Mouse (Mus musculus): ENCODE measurements around the gene Lmntd2. TPM values are rescaled to one million over a fixed set of nuclear protein-coding genes. Genes with fewer than 3 reads are reported as not detected.

Lmntd2 gene
- polyA plus RNA-seq, 1 experiment from 2014 or later = 3.9 TPM

- no peak for ATAC-seq (ENCODE audit: insufficient number of reproducible peaks, insufficient read depth, low FRiP score, low TSS enrichment)
- no peak overlapping the region for H3K27ac ChIP-seq
- H3K9me3 ChIP-seq = no peaks in the 10 kb centered on the region
- whole genome bisulfite sequencing = 80% methylated on average over 2 of the region's 2 CpGs
- H3K27me3 ChIP-seq = no peaks in the 10 kb centered on the region
- peak overlapping the region; percentile 95 for H3K4me2 ChIP-seq (replicated peaks)
- no peak overlapping the region; the same call in 1 of the 2 replicates for H3K4me3 ChIP-seq
- H3K4me1 ChIP-seq = peaks cover 21% of the 10 kb centered on the region
- H3K36me3 ChIP-seq = peaks cover 15% of the 10 kb centered on the region
- no peak overlapping the region for H3K9ac ChIP-seq
These were observed 18.1 kb downstream of the Lmntd2 start for GRCm38 (mm10) chr7:141195754-141196153.

DNA sequence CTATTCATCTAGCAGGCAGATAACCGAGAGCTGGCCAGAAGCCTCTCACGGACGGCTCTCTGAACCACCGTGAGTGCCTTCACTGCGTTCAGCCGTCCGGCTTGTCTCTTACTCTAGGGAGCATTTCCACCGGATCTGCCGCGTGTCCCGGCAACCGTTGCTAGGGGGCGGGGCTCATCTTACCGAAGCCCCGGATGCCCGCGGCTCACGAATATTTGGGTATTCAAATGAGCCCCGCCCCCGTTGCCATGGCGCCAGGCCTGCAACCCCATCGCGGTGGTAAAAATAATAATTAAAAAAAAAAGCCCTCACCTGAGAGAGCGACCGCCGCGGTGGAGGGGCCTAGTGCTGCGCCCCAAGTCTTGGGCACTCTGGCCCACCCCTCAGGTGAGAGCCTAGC is 19.1 kb downstream of the Lmntd2 start:
- Histone ChIP-seq H3K27me3 (no peaks in the 10 kb centered on the region), H3K4me2 (replicated peaks) (peak overlapping the region; percentile 95), H3K4me1 (peaks cover 21% of the 10 kb centered on the region), H3K36me3 (peaks cover 24% of the 10 kb centered on the region), H3K9ac (peak overlapping the region; percentile 55), H3K4me3 (peak overlapping the region; percentile 89), H3K27ac (peak overlapping the region; percentile 72), H3K9me3 (no peaks in the 10 kb centered on the region)
- ATAC-seq (ENCODE audit: insufficient number of reproducible peaks, insufficient read depth, low FRiP score, low TSS enrichment) = no peak
- under 1% methylated on average over 28 of the region's 28 CpGs for WGBS

GRCm38 (mm10) chr7:141194409-141194808 is 19.5 kb downstream of the Lmntd2 start:
- Histone ChIP-seq H3K9me3 (no peaks in the 10 kb centered on the region), H3K9ac (peak overlapping the region; percentile 55), H3K27ac (peak overlapping the region; percentile 72), H3K4me3 (peak overlapping the region; percentile 89), H3K4me2 (replicated peaks) (peak overlapping the region; percentile 95), H3K4me1 (peaks cover 21% of the 10 kb centered on the region), H3K27me3 (no peaks in the 10 kb centered on the region), H3K36me3 (peaks cover 28% of the 10 kb centered on the region)
- WGBS = under 1% methylated on average over 23 of the region's 23 CpGs
- no peak; the same call in 1 of the 2 replicates for ATAC-seq (ENCODE audit: insufficient number of reproducible peaks, insufficient read depth, low FRiP score, low TSS enrichment)

DNA sequence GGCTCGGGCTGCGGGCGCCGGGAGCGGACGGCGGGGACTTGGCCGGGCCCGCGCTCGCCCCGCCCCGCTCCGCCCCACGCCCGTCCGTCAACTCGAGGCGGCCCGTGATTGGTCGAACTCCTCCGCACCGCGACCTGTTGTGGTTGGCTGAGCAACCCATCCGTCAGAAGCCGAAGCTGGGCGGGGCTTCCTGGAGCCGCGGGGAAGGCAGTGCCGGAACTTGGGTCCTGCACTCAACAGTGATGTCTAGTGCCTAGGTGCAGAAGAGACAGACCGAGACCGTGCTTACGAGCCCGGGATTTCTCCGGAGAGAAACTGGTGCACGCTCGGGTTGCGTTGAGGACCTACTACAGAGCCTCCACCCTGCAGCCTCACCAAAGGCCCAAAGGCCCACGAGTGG is 19.9 kb downstream of the Lmntd2 start, which contains the start of the genes Hras and Lrrc56:
Gene Hras (minus strand): TSS at position 58 of the 400 bp plus-strand sequence.
Gene Lrrc56 (plus strand): TSS at position 210 of the 400 bp plus-strand sequence.
- no peaks in the 10 kb centered on the region for H3K27me3 ChIP-seq
- peak within 1 kb of the TSS; percentile 92 for H3K9ac ChIP-seq
- peaks cover 33% of the 10 kb centered on the region for H3K36me3 ChIP-seq
- H3K4me3 ChIP-seq = peak within 1 kb of the TSS; percentile 89
- H3K27ac ChIP-seq = peak within 1 kb of the TSS; percentile 86
- H3K4me1 ChIP-seq = peaks cover 21% of the 10 kb centered on the region
- H3K4me2 ChIP-seq (replicated peaks) = peak within 1 kb of the TSS; percentile 95
- WGBS = 0% methylated on average over 27 of the region's 39 CpGs
- no peaks in the 10 kb centered on the region for H3K9me3 ChIP-seq
- ATAC-seq (ENCODE audit: insufficient number of reproducible peaks, insufficient read depth, low FRiP score, low TSS enrichment) = peak; percentile 90

DNA sequence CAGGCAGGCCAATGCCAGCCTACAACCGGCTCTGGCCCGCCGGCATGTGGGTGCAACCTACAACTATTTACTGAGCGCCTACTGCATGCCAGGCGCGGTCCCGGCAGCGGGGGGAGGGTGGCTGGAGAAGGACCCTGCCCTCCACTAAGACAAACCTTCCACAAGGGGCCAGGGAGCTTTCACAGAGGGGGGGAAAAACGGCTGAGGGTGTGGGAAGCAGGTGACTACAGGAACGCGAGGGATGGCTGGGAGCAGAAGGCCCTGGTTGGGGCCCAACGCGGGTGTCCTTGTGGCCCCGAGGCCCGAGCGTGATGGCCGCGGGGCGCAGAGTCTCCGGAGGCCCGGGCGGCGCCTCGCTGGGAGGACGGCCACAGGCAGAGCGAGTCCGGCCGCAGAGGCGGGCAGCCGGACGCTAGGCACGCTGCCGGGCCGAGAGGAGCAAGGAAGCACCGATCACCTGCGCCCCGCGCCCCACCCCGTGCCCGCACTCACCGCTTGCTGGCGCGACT is 20.5 kb downstream of the Lmntd2 start:
- Histone ChIP-seq H3K4me1 (peaks cover 21% of the 10 kb centered on the region), H3K27ac (peak overlapping the region; percentile 86), H3K36me3 (peaks cover 33% of the 10 kb centered on the region), H3K9me3 (no peaks in the 10 kb centered on the region), H3K27me3 (no peaks in the 10 kb centered on the region), H3K4me3 (peak overlapping the region; percentile 89), H3K4me2 (replicated peaks) (peak overlapping the region; percentile 95), H3K9ac (peak overlapping the region; percentile 92)
- ATAC-seq (ENCODE audit: insufficient number of reproducible peaks, insufficient read depth, low FRiP score, low TSS enrichment) = no peak; the same call in 1 of the 2 replicates
- WGBS = under 1% methylated on average over 35 of the region's 43 CpGs

GRCm38 (mm10) chr7:141192776-141193347 is 21.0 kb downstream of the Lmntd2 start:
- no peak for ATAC-seq (ENCODE audit: insufficient number of reproducible peaks, insufficient read depth, low FRiP score, low TSS enrichment)
- Histone ChIP-seq H3K4me3 (peak overlapping the region; percentile 89), H3K4me2 (replicated peaks) (peak overlapping the region; percentile 95), H3K9ac (peak overlapping the region; percentile 92), H3K9me3 (no peaks in the 10 kb centered on the region), H3K36me3 (peaks cover 33% of the 10 kb centered on the region), H3K27me3 (no peaks in the 10 kb centered on the region), H3K4me1 (peaks cover 21% of the 10 kb centered on the region), H3K27ac (peak overlapping the region; percentile 86)
- 27% methylated on average over 12 of the region's 12 CpGs for WGBS

- no peaks in the 10 kb centered on the region for H3K9me3 ChIP-seq
- peaks cover 21% of the 10 kb centered on the region for H3K4me1 ChIP-seq
- WGBS = 89% methylated on average over 24 of the region's 24 CpGs
- H3K36me3 ChIP-seq = peaks cover 33% of the 10 kb centered on the region
- peak overlapping the region; percentile 95; the same call in 1 of the 2 replicates for H3K4me2 ChIP-seq (replicated peaks)
- no peaks in the 10 kb centered on the region for H3K27me3 ChIP-seq
- no peak overlapping the region for H3K27ac ChIP-seq
- peak overlapping the region; percentile 89; the same call in 1 of the 2 replicates for H3K4me3 ChIP-seq
- no peak overlapping the region for H3K9ac ChIP-seq
- ATAC-seq (ENCODE audit: insufficient number of reproducible peaks, insufficient read depth, low FRiP score, low TSS enrichment) = no peak
These were observed 21.8 kb downstream of the Lmntd2 start for GRCm38 (mm10) chr7:141191796-141192685.

DNA sequence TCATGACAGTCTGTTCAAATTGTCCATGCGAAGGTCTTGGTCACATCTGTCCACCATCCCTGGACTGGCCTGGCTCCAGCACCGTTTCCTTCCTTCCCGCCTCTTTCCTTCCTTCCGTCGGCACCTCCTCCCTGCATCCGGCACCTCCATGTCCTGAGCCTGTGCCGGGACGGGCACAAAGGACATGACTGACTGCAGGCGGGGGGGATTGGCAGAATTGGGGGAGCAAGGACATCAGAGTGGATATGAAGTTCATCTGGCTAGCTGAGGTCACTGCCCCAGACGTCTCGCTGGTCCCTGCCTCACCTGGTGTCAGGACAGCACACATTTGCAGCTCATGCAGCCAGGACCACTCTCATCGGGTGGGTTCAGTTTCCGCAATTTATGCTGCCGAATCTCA is 22.8 kb downstream of the Lmntd2 start:
- H3K27ac ChIP-seq = no peak overlapping the region
- no peak overlapping the region for H3K9ac ChIP-seq
- H3K9me3 ChIP-seq = no peaks in the 10 kb centered on the region
- ATAC-seq (ENCODE audit: insufficient number of reproducible peaks, insufficient read depth, low FRiP score, low TSS enrichment) = no peak
- H3K27me3 ChIP-seq = no peaks in the 10 kb centered on the region
- WGBS = 89% methylated on average over 14 of the region's 14 CpGs
- H3K4me2 ChIP-seq (replicated peaks) = no peak overlapping the region
- H3K4me3 ChIP-seq = no peak overlapping the region
- H3K36me3 ChIP-seq = peaks cover 33% of the 10 kb centered on the region
- H3K4me1 ChIP-seq = peaks cover 21% of the 10 kb centered on the region

DNA sequence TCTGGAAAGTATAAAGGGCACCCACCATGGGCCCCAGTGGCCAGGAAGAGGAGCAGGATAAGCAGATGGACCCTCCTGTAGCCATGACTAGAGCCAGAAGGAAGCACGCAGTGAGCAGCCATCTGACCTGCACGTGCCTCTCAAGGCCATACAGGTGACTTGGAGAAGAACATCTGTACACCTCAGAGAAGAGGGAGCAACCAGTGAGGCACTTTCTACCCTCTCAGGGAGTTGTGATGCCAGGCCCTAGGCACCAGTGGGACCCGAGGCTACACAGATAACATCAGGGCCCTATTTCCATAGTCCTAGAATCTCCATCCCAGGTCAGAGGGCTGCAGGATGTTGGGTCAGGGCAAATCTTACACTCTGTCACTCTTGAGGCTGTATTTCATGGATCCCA is 23.7 kb downstream of the Lmntd2 start:
- no peak for ATAC-seq (ENCODE audit: insufficient number of reproducible peaks, insufficient read depth, low FRiP score, low TSS enrichment)
- Histone ChIP-seq H3K36me3 (peaks cover 33% of the 10 kb centered on the region), H3K9me3 (no peaks in the 10 kb centered on the region), H3K27ac (no peak overlapping the region), H3K27me3 (no peaks in the 10 kb centered on the region), H3K4me3 (no peak overlapping the region), H3K4me2 (replicated peaks) (no peak overlapping the region), H3K9ac (no peak overlapping the region), H3K4me1 (peaks cover 15% of the 10 kb centered on the region)
- WGBS = 86% methylated on average over 3 of the region's 3 CpGs

DNA sequence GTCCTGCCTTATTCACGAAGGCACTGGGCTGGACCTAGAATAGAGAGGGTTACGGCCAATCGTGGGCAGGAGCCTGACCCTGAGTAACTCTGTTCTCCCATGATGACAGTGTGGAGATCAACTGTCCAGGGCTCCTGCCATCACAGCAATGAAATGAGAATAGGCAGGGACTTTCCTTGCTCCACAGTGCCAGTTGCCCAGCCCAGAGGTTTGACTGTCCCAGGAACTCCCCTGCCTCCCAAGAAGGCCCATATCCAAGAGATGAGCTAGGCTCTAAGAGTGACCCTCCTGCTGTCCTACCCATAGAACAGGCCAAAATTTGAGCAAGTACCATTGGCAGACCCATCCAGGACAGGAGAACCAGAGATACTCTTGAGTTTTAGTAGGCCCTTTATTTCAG is 25.1 kb downstream of the Lmntd2 start:
- no peak overlapping the region for H3K4me3 ChIP-seq
- no peaks in the 10 kb centered on the region for H3K9me3 ChIP-seq
- no peak overlapping the region for H3K9ac ChIP-seq
- no peak overlapping the region for H3K4me2 ChIP-seq (replicated peaks)
- no peak for ATAC-seq (ENCODE audit: insufficient number of reproducible peaks, insufficient read depth, low FRiP score, low TSS enrichment)
- H3K27me3 ChIP-seq = no peaks in the 10 kb centered on the region
- H3K27ac ChIP-seq = no peak overlapping the region
- H3K36me3 ChIP-seq = peaks cover 33% of the 10 kb centered on the region
- WGBS = 96% methylated on average over 3 of the region's 3 CpGs
- peaks cover 13% of the 10 kb centered on the region for H3K4me1 ChIP-seq

GRCm38 (mm10) chr7:141188194-141188593 is 25.7 kb downstream of the Lmntd2 start:
- Histone ChIP-seq H3K27ac (no peak overlapping the region), H3K27me3 (no peaks in the 10 kb centered on the region), H3K9ac (no peak overlapping the region), H3K4me2 (replicated peaks) (no peak overlapping the region), H3K36me3 (peaks cover 33% of the 10 kb centered on the region), H3K4me3 (no peak overlapping the region), H3K4me1 (peaks cover 12% of the 10 kb centered on the region), H3K9me3 (no peaks in the 10 kb centered on the region)
- WGBS = 81% methylated on average over 3 of the region's 3 CpGs
- no peak for ATAC-seq (ENCODE audit: insufficient number of reproducible peaks, insufficient read depth, low FRiP score, low TSS enrichment)
